Mouse (Mus musculus): ENCODE measurements around the gene Gpx2. TPM values are rescaled to one million over a fixed set of nuclear protein-coding genes. Genes with fewer than 3 reads are reported as not detected.
"Not testable (repeated sequence)": the region's sequence is repeated elsewhere in the genome, so short reads cannot be mapped to it uniquely, and the experiment has no call there.

Gpx2 gene
- polyA plus RNA-seq, 1 experiment from 2014 or later, result 21.3 TPM

- Histone ChIP-seq H3K27ac (ENCODE audit: low read length) (no peak overlapping the region), H3K4me3 (ENCODE audit: low read depth, low read length) (no peak overlapping the region), H3K36me3 (ENCODE audit: insufficient read depth, low read length) (no peaks in the 10 kb centered on the region), H3K27me3 (replicated peaks; ENCODE audit: insufficient read depth, low read length) (no peaks in the 10 kb centered on the region), H3K9ac (replicated peaks; ENCODE audit: low read depth) (no peak overlapping the region), H3K4me2 (replicated peaks; ENCODE audit: low read depth, low read length) (no peak overlapping the region), H3K4me1 (ENCODE audit: insufficient read depth, low read depth, low read length) (no peaks in the 10 kb centered on the region), H3K9me3 (ENCODE audit: low read length) (no peaks in the 10 kb centered on the region)
- DNase-seq (ENCODE audit: low spot score) (no peak), ATAC-seq (no peak)
- WGBS, result 68% methylated on average over 7 of the region's 7 CpGs
- TF ChIP-seq CTCF (IDR thresholded peaks at IDR 0.05) (no peak), EP300 (IDR thresholded peaks at IDR 0.05) (no peak)
These were observed 1.7 kb upstream of the Gpx2 start for GRCm38 (mm10) chr12:76796938-76797539.

DNA sequence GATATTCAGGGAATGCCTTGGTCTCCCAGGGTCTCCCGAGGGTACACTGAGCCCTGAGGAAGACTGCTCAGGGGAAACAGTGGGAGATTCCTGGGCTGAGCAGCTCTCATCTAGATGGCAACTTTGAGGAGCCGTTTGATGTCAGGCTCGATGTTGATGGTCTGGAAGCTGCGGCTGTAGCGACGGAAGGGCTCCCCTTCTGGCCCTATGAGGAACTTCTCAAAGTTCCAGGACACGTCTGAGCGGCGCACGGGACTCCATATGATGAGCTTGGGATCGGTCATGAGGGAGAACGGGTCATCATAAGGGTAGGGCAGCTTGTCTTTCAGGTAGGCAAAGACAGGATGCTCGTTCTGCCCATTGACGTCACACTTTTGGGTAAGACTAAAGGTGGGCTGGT is 2.8 kb downstream of the Gpx2 start:
- not testable (repeated sequence) for H3K27ac ChIP-seq (ENCODE audit: low read length); H3K4me1 ChIP-seq (ENCODE audit: insufficient read depth, low read depth, low read length); H3K4me2 ChIP-seq (replicated peaks; ENCODE audit: low read depth, low read length); ATAC-seq; H3K9ac ChIP-seq (replicated peaks; ENCODE audit: low read depth); H3K4me3 ChIP-seq (ENCODE audit: low read depth, low read length); H3K9me3 ChIP-seq (ENCODE audit: low read length); H3K27me3 ChIP-seq (replicated peaks; ENCODE audit: insufficient read depth, low read length); H3K36me3 ChIP-seq (ENCODE audit: insufficient read depth, low read length); DNase-seq (ENCODE audit: low spot score)
- WGBS, result 50% methylated on average over 14 of the region's 14 CpGs
- peak; percentile 26; the same call in 1 of the 2 replicates for TF ChIP-seq CTCF (IDR thresholded peaks at IDR 0.05)

GRCm38 (mm10) chr12:76790446-76791084 is 4.8 kb downstream of the Gpx2 start:
- 13% methylated on average over 8 of the region's 8 CpGs for WGBS
- Histone ChIP-seq H3K9me3 (ENCODE audit: low read length) (no peaks in the 10 kb centered on the region), H3K4me2 (replicated peaks; ENCODE audit: low read depth, low read length) (no peak overlapping the region), H3K27me3 (replicated peaks; ENCODE audit: insufficient read depth, low read length) (no peaks in the 10 kb centered on the region), H3K4me3 (ENCODE audit: low read depth, low read length) (no peak overlapping the region), H3K27ac (ENCODE audit: low read length) (no peak overlapping the region), H3K4me1 (ENCODE audit: insufficient read depth, low read depth, low read length) (no peaks in the 10 kb centered on the region), H3K36me3 (ENCODE audit: insufficient read depth, low read length) (no peaks in the 10 kb centered on the region), H3K9ac (replicated peaks; ENCODE audit: low read depth) (no peak overlapping the region)
- ATAC-seq (no peak), DNase-seq (ENCODE audit: low spot score) (peak; percentile 28)
- TF ChIP-seq EP300 (IDR thresholded peaks at IDR 0.05), result no peak
- no peak for TF ChIP-seq CTCF (IDR thresholded peaks at IDR 0.05)

GRCm38 (mm10) chr12:76784056-76784619 is 11.2 kb downstream of the Gpx2 start:
- no peak overlapping the region for H3K27ac ChIP-seq (ENCODE audit: low read length)
- no peak for ATAC-seq
- H3K36me3 ChIP-seq (ENCODE audit: insufficient read depth, low read length), result no peaks in the 10 kb centered on the region
- no peak for DNase-seq (ENCODE audit: low spot score)
- H3K9ac ChIP-seq (replicated peaks; ENCODE audit: low read depth), result no peak overlapping the region
- H3K9me3 ChIP-seq (ENCODE audit: low read length), result no peaks in the 10 kb centered on the region
- 59% methylated on average over 10 of the region's 10 CpGs for WGBS
- TF ChIP-seq CTCF (IDR thresholded peaks at IDR 0.05), result no peak
- H3K4me1 ChIP-seq (ENCODE audit: insufficient read depth, low read depth, low read length), result no peaks in the 10 kb centered on the region
- H3K4me3 ChIP-seq (ENCODE audit: low read depth, low read length), result no peak overlapping the region
- H3K4me2 ChIP-seq (replicated peaks; ENCODE audit: low read depth, low read length), result no peak overlapping the region
- H3K27me3 ChIP-seq (replicated peaks; ENCODE audit: insufficient read depth, low read length), result no peaks in the 10 kb centered on the region

- H3K27me3 ChIP-seq (replicated peaks; ENCODE audit: insufficient read depth, low read length), result no peaks in the 10 kb centered on the region
- H3K36me3 ChIP-seq (ENCODE audit: insufficient read depth, low read length), result no peaks in the 10 kb centered on the region
- no peak for TF ChIP-seq CTCF (IDR thresholded peaks at IDR 0.05)
- no peak for TF ChIP-seq EP300 (IDR thresholded peaks at IDR 0.05)
- H3K4me2 ChIP-seq (replicated peaks; ENCODE audit: low read depth, low read length), result no peak overlapping the region
- no peaks in the 10 kb centered on the region for H3K9me3 ChIP-seq (ENCODE audit: low read length)
- H3K4me3 ChIP-seq (ENCODE audit: low read depth, low read length), result no peak overlapping the region
- 81% methylated on average over 12 of the region's 12 CpGs for WGBS
- no peak overlapping the region for H3K9ac ChIP-seq (replicated peaks; ENCODE audit: low read depth)
- H3K27ac ChIP-seq (ENCODE audit: low read length), result no peak overlapping the region
- DNase-seq (ENCODE audit: low spot score) (no peak), ATAC-seq (no peak)
- H3K4me1 ChIP-seq (ENCODE audit: insufficient read depth, low read depth, low read length), result no peaks in the 10 kb centered on the region
These were observed 14.5 kb downstream of the Gpx2 start for GRCm38 (mm10) chr12:76780639-76781468.

GRCm38 (mm10) chr12:76779951-76780350 is 15.4 kb downstream of the Gpx2 start:
- Histone ChIP-seq H3K4me1 (ENCODE audit: insufficient read depth, low read depth, low read length) (no peaks in the 10 kb centered on the region), H3K27ac (ENCODE audit: low read length) (no peak overlapping the region), H3K4me2 (replicated peaks; ENCODE audit: low read depth, low read length) (no peak overlapping the region), H3K9ac (replicated peaks; ENCODE audit: low read depth) (no peak overlapping the region), H3K36me3 (ENCODE audit: insufficient read depth, low read length) (no peaks in the 10 kb centered on the region), H3K9me3 (ENCODE audit: low read length) (no peaks in the 10 kb centered on the region), H3K4me3 (ENCODE audit: low read depth, low read length) (no peak overlapping the region), H3K27me3 (replicated peaks; ENCODE audit: insufficient read depth, low read length) (no peaks in the 10 kb centered on the region)
- TF ChIP-seq EP300 (IDR thresholded peaks at IDR 0.05) (no peak), CTCF (IDR thresholded peaks at IDR 0.05) (no peak)
- no peak for DNase-seq (ENCODE audit: low spot score)
- 90% methylated on average over 5 of the region's 5 CpGs for WGBS
- ATAC-seq, result no peak

Data from lung, postnatal 0 days (tissue).